In the genomic region with DNA sequence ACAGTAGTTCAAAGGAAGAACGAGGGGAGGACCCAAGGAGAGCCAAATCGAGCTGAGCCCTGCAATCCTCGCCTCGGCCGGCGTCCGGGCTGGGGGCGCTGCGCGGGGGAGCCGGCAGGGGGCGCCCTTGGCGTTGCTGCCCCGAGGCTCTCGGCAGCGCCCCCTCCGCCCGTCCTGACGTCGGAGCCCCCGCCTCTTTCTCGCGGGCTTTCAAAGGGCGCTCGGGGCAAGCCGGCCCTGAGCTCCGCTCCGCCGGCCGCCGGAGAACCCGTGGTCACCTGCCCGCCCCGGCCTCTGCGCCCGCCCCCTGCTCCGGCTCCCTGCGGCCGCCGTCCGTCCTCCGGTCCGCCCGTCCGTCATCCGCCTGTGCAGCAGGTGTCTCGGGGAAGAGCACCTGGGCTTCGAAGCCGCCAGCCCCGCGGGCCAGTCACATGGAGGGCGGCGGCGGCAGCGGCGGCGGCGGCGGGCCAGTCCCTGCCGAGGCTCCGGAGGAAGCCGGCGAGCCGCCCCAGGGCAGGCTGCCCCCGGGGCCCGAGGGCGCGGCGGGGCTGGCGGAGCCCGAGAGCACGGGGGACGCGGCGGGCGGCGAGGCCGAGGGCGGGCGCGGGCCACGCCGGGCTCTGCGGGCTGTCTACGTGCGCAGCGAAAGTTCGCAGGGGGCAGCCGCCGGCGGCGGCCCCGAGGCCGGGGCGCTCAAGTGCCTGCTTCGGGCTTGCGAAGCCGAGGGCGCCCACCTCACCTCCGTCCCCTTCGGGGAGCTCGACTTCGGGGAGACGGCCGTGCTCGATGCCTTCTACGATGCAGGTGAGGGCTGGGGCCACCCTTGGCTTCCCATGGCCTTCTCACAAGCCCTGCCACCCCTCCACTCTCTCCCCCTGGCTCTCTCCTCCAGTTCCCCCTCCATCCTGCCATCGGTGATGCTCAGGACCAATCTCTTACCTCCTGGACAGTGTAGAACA, we compare ENCODE assay signal across 8 mouse cellular contexts. TPM values are rescaled to one million over a fixed set of nuclear protein-coding genes. Genes with fewer than 3 reads are reported as not detected.
A peak's percentile ranks its signal among the peaks of the same experiment; 100 is the strongest.
DNase-seq lines count a peak whose midpoint lies in the region; ATAC-seq lines count a peak whose summit lies in the region.

Gene Map3k15, plus strand, starts transcription at position 432 of the 959 bp plus-strand sequence.

- ATAC-seq in frontal cortex, adult (ENCODE audit: low TSS enrichment) = peak; percentile 72; the same call in 1 of the 2 replicates

- no peaks in the 10 kb centered on the region for H3K4me1 ChIP-seq in brown adipose tissue, adult 24 weeks (ENCODE audit: control insufficient read depth, insufficient read depth, insufficient read length, low read length)
- H3K4me1 ChIP-seq in hindbrain, embryonic 10.5 days (replicated peaks) = no peaks in the 10 kb centered on the region
- no peaks in the 10 kb centered on the region for H3K4me1 ChIP-seq in megakaryocyte, embryonic 14.5 days

- no peak within 1 kb of the TSS for H3K27ac ChIP-seq in brown adipose tissue, adult 24 weeks (replicated peaks; ENCODE audit: low read depth, low read length)
- H3K27ac ChIP-seq in hindbrain, embryonic 10.5 days = peak within 1 kb of the TSS; percentile 50; the same call in 1 of the 2 replicates

- H3K4me3 ChIP-seq in brown adipose tissue, adult 24 weeks (ENCODE audit: insufficient read depth, low read depth, low read length) = peak within 1 kb of the TSS; percentile 27
- peak within 1 kb of the TSS; percentile 53 for H3K4me3 ChIP-seq in hindbrain, embryonic 10.5 days
- H3K4me3 ChIP-seq in megakaryocyte, embryonic 14.5 days (replicated peaks) = peak within 1 kb of the TSS; percentile 88

- intact Hi-C loops in left cerebral cortex, postnatal 14 days (cut with DNase I) = loop anchor here (5.0 kb wide), 1 partner anchor 129 kb away; no protein-coding TSS in a partner anchor

- H3K36me3 ChIP-seq in hindbrain, embryonic 10.5 days = no peaks in the 10 kb centered on the region
- no peaks in the 10 kb centered on the region for H3K36me3 ChIP-seq in megakaryocyte, embryonic 14.5 days (replicated peaks; ENCODE audit: low read length)

- peak; percentile 36 for DNase-seq in MEL-GATA-1-ER (ENCODE audit: extremely low read depth, low read depth)
- DNase-seq in hindbrain, embryonic 10.5 days (ENCODE audit: low spot score) = peak; percentile 45
- DNase-seq in left cerebral cortex, postnatal 14 days (ENCODE audit: low spot score in 2 of 2) = peak; percentile 33
- DNase-seq in right cerebral cortex, adult 18-20 months = peak; percentile 6
- peak; percentile 50 for DNase-seq in urinary bladder, postnatal 14 days (ENCODE audit: low spot score)

- 30% methylated on average over 106 of the region's 108 CpGs for WGBS in hindbrain, embryonic 10.5 days

- no peaks in the 10 kb centered on the region for H3K9me3 ChIP-seq in hindbrain, embryonic 10.5 days
- no peaks in the 10 kb centered on the region for H3K9me3 ChIP-seq in megakaryocyte, embryonic 14.5 days

- peaks cover 66% of the 10 kb centered on the region for H3K27me3 ChIP-seq in hindbrain, embryonic 10.5 days (ENCODE audit: insufficient read depth, poor library complexity, severe bottlenecking)
- peaks cover 44% of the 10 kb centered on the region for H3K27me3 ChIP-seq in megakaryocyte, embryonic 14.5 days (replicated peaks)

RNA-seq across cellular contexts. Expression of gene Map3k15, which starts in this region (rescaled TPM):
- polyA plus RNA-seq in brown adipose tissue, adult 24 weeks (2012; ENCODE audit: insufficient read depth, insufficient read length, missing spikeins) = 0.63 and 1.2 TPM in 2 replicates
- polyA plus RNA-seq in hindbrain, embryonic 10.5 days (2016; fragmentation: Nextera tagmentation; extraction: Ambion mirVana) = 0.27 and 0.46 TPM in 2 replicates
- under 1 TPM; 0.63 to 0.86 TPM for total RNA-seq in left cerebral cortex, postnatal 14 days (2021)
- 0.12 TPM in 1 of 2 replicates, not detected in the other for polyA plus RNA-seq in megakaryocyte, embryonic 14.5 days (2012; ENCODE audit: insufficient read depth, low replicate concordance)

Comparison
In these comparisons a context has a peak if more than half of its experiments do, and no peak if none do; other contexts are left out.
1. Peak in DNase-seq, H3K4me3 ChIP-seq and H3K27ac ChIP-seq in hindbrain, embryonic 10.5 days; RNA of the gene not detected or under 1 TPM.
2. Peak in DNase-seq in left cerebral cortex, postnatal 14 days; RNA of the gene not detected or under 1 TPM.
3. H3K4me3 ChIP-seq: peak in every context shown above with its lines; median percentile 88 in megakaryocyte, embryonic 14.5 days; 53 in hindbrain, embryonic 10.5 days; 27 in brown adipose tissue, adult 24 weeks.